Mouse (Mus musculus): ENCODE results near the gene Cwc22.

GRCm38 (mm10) chr2:77835781-77836180 is 110.4 kb downstream of the Cwc22 start:
- TF ChIP-seq POLR2A (IDR thresholded peaks at IDR 0.05; ENCODE audit: control insufficient read depth, extremely low read depth, insufficient read depth, low read length, poor library complexity) (no peak), CTCF (IDR thresholded peaks at IDR 0.05; ENCODE audit: borderline replicate concordance, control insufficient read depth, extremely low read depth, insufficient read depth, low read length, poor library complexity) (no peak)
